Mouse (Mus musculus): ENCODE measurements around the gene BC048562.

- TF ChIP-seq POLR2A (IDR thresholded peaks at IDR 0.05; ENCODE audit: insufficient read depth, low read depth, low read length) (no peak), CTCF (IDR thresholded peaks at IDR 0.05) (no peak), EP300 (IDR thresholded peaks at IDR 0.05; ENCODE audit: insufficient read depth, low read depth, low read length) (no peak)
These were observed 38.0 kb upstream of the BC048562 start for GRCm38 (mm10) chr9:108398324-108398723.
